Mouse (Mus musculus) kidney, postnatal 0 days (tissue): ENCODE measurements around the gene Papola. TPM values are rescaled to one million over a fixed set of nuclear protein-coding genes. Genes with fewer than 3 reads are reported as not detected.

Experiments used
- ATAC-seq: fragments of 200-750 bp; cut with Nextera tagmentation; replicated peaks from 2 replicates; pipeline ENCODE4 v1.8.0; 2017; ENCODE audit warnings: low read depth, moderate number of reproducible peaks, moderate TSS enrichment, moderate library complexity; ENCODE audit not compliant: low FRiP score
- DNase-seq: peaks from one replicate; pipeline ENCODE4 v3.0.0-alpha.2; 2016; ENCODE audit warnings: low spot score
- H3K27ac ChIP-seq: fragments of 300-500 bp; sonication (generic); 2 replicates; pipeline ENCODE4 v1.5.1; 2014; ENCODE audit warnings: mild to moderate bottlenecking
- H3K27me3 ChIP-seq: fragments of 300-500 bp; sonication (generic); 2 replicates; pipeline ENCODE4 v1.6.1; 2014; ENCODE audit warnings: low read length, mixed read lengths; ENCODE audit not compliant: insufficient read depth
- H3K36me3 ChIP-seq: fragments of 300-500 bp; sonication (generic); 2 replicates; pipeline ENCODE4 v1.6.1; 2014; ENCODE audit warnings: low read length, mixed read lengths; ENCODE audit not compliant: insufficient read depth
- H3K4me1 ChIP-seq: fragments of 300-500 bp; sonication (generic); replicated peaks from 2 replicates; pipeline ENCODE4 v1.6.1; 2014; ENCODE audit warnings: antibody characterized with exemption, low read length, mixed read lengths; ENCODE audit not compliant: insufficient read depth
- H3K4me2 ChIP-seq: fragments of 300-500 bp; sonication (generic); 2 replicates; pipeline ENCODE4 v1.6.1; 2014; ENCODE audit warnings: mild to moderate bottlenecking, low read length, moderate library complexity, mixed read lengths
- H3K4me3 ChIP-seq: fragments of 300-500 bp; sonication (generic); replicated peaks from 2 replicates; pipeline ENCODE4 v1.5.1; 2014; ENCODE audit warnings: low read depth, low read length
- H3K9ac ChIP-seq: fragments of 300-500 bp; sonication (generic); 2 replicates; pipeline ENCODE4 v1.6.1; 2014; ENCODE audit warnings: low read depth, low read length
- H3K9me3 ChIP-seq: fragments of 300-500 bp; sonication (generic); replicated peaks from 2 replicates; pipeline ENCODE4 v1.6.1; 2016; ENCODE audit warnings: low read length, inconsistent platforms, mixed read lengths
- CTCF ChIP-seq: IDR thresholded peaks from 2 replicates; pipeline ENCODE4 v1.5.1; 2016; ENCODE audit warnings: antibody characterized with exemption, low read depth, mild to moderate bottlenecking, moderate library complexity
- WGBS: fragments of 180-500 bp; shearing (Covaris S2); extraction: QIAGEN DNeasy Blood & Tissue Kit; methylation state at CpG from one replicate; pipeline ENCODE4 v1.1.7; 2014; 5-methylcytosine and 5-hydroxymethylcytosine counted together
- polyA plus RNA-seq: library from polyadenylated mRNA; unstranded; fragments of >200 nt; fragmentation: Nextera tagmentation; extraction: Ambion mirVana; gene quantifications from 2 replicates; pipeline ENCODE4 v1.2.1, GENCODE M21; 2015

The Papola gene
- polyA plus RNA-seq, 1 experiment from 2014 or later, result 189 TPM

- no peaks in the 10 kb centered on the region for H3K27me3 ChIP-seq
- no peaks in the 10 kb centered on the region for H3K4me1 ChIP-seq
- no peak for TF ChIP-seq CTCF
- no peak for DNase-seq
- ATAC-seq, result no peak
- H3K4me2 ChIP-seq, result no peak overlapping the region
- H3K9me3 ChIP-seq, result no peaks in the 10 kb centered on the region
- no peak overlapping the region for H3K9ac ChIP-seq
- no peak overlapping the region for H3K27ac ChIP-seq
- 81% methylated on average over 6 of the region's 6 CpGs for WGBS
- H3K4me3 ChIP-seq, result no peak overlapping the region
- peaks cover 32% of the 10 kb centered on the region for H3K36me3 ChIP-seq
Observed at GRCm38 (mm10) chr12:105810608-105811007, 26.1 kb downstream of the Papola start.

GRCm38 (mm10) chr12:105813957-105814356 is 29.5 kb downstream of the Papola start:
- TF ChIP-seq CTCF, result no peak
- no peaks in the 10 kb centered on the region for H3K27me3 ChIP-seq
- H3K27ac ChIP-seq, result no peak overlapping the region
- H3K9me3 ChIP-seq, result no peaks in the 10 kb centered on the region
- H3K4me3 ChIP-seq, result no peak overlapping the region
- H3K36me3 ChIP-seq, result peaks cover 20% of the 10 kb centered on the region
- ATAC-seq (no peak), DNase-seq (no peak)
- no peak overlapping the region for H3K9ac ChIP-seq
- no peak overlapping the region for H3K4me2 ChIP-seq
- H3K4me1 ChIP-seq, result no peaks in the 10 kb centered on the region
- 89% methylated on average over 6 of the region's 6 CpGs for WGBS

GRCm38 (mm10) chr12:105823472-105823871 is 39.0 kb downstream of the Papola start:
- Histone ChIP-seq H3K27me3 (no peaks in the 10 kb centered on the region), H3K9ac (no peak overlapping the region), H3K4me1 (no peaks in the 10 kb centered on the region), H3K4me2 (no peak overlapping the region), H3K4me3 (no peak overlapping the region), H3K36me3 (peaks cover 72% of the 10 kb centered on the region), H3K27ac (no peak overlapping the region), H3K9me3 (no peaks in the 10 kb centered on the region)
- TF ChIP-seq CTCF, result no peak
- 83% methylated on average over 4 of the region's 4 CpGs for WGBS
- DNase-seq (no peak), ATAC-seq (no peak)

- no peak overlapping the region for H3K9ac ChIP-seq
- DNase-seq, result no peak
- H3K4me1 ChIP-seq, result no peaks in the 10 kb centered on the region
- no peak overlapping the region for H3K4me3 ChIP-seq
- H3K27ac ChIP-seq, result no peak overlapping the region
- no peaks in the 10 kb centered on the region for H3K9me3 ChIP-seq
- no peaks in the 10 kb centered on the region for H3K27me3 ChIP-seq
- WGBS, result 81% methylated on average over 8 of the region's 8 CpGs
- peaks cover 74% of the 10 kb centered on the region for H3K36me3 ChIP-seq
- no peak for TF ChIP-seq CTCF
- no peak overlapping the region for H3K4me2 ChIP-seq
- no peak for ATAC-seq
Observed at GRCm38 (mm10) chr12:105824743-105825142, 40.2 kb downstream of the Papola start.

GRCm38 (mm10) chr12:105825266-105825665 is 40.8 kb downstream of the Papola start:
- peaks cover 72% of the 10 kb centered on the region for H3K36me3 ChIP-seq
- no peak overlapping the region for H3K9ac ChIP-seq
- H3K4me2 ChIP-seq, result no peak overlapping the region
- no peak for DNase-seq
- WGBS, result 92% methylated on average over 4 of the region's 4 CpGs
- H3K4me1 ChIP-seq, result no peaks in the 10 kb centered on the region
- H3K4me3 ChIP-seq, result no peak overlapping the region
- H3K27ac ChIP-seq, result no peak overlapping the region
- TF ChIP-seq CTCF, result no peak
- H3K27me3 ChIP-seq, result no peaks in the 10 kb centered on the region
- ATAC-seq, result no peak
- H3K9me3 ChIP-seq, result no peaks in the 10 kb centered on the region

- H3K27ac ChIP-seq, result no peak overlapping the region
- no peaks in the 10 kb centered on the region for H3K4me1 ChIP-seq
- WGBS, result 82% methylated on average over 6 of the region's 6 CpGs
- H3K9ac ChIP-seq, result no peak overlapping the region
- TF ChIP-seq CTCF, result no peak
- no peak overlapping the region for H3K4me3 ChIP-seq
- H3K9me3 ChIP-seq, result no peaks in the 10 kb centered on the region
- no peak for ATAC-seq
- no peaks in the 10 kb centered on the region for H3K27me3 ChIP-seq
- no peak for DNase-seq
- H3K36me3 ChIP-seq, result peaks cover 71% of the 10 kb centered on the region
- no peak overlapping the region for H3K4me2 ChIP-seq
Observed at GRCm38 (mm10) chr12:105832541-105832940, 48.0 kb downstream of the Papola start.

- DNase-seq, result no peak
- peaks cover 56% of the 10 kb centered on the region for H3K36me3 ChIP-seq
Observed at GRCm38 (mm10) chr12:105834926-105835325, 50.4 kb downstream of the Papola start.

More at GRCm38 (mm10) chr12:105834926-105835325, 50.4 kb downstream of the Papola start:
- WGBS, result 65% methylated on average over 6 of the region's 6 CpGs
- TF ChIP-seq CTCF, result no peak
- Histone ChIP-seq H3K9ac (no peak overlapping the region), H3K4me1 (no peaks in the 10 kb centered on the region), H3K27ac (no peak overlapping the region), H3K4me3 (no peak overlapping the region), H3K9me3 (no peaks in the 10 kb centered on the region), H3K4me2 (no peak overlapping the region), H3K27me3 (no peaks in the 10 kb centered on the region)
- ATAC-seq, result no peak
